Mouse (Mus musculus): ENCODE data around the gene Rora.

Gene Rora

GRCm38 (mm10) chr9:68653211-68654038 lies at the start of gene Rora:
TSS of gene Rora (plus strand) at chr9:68653786.
- DNase-seq (ENCODE audit: low spot score), result peak; percentile 40

- no peak for DNase-seq (ENCODE audit: low spot score)
These were observed 39.6 kb upstream of the Rora start for GRCm38 (mm10) chr9:68614006-68614405.

DNA sequence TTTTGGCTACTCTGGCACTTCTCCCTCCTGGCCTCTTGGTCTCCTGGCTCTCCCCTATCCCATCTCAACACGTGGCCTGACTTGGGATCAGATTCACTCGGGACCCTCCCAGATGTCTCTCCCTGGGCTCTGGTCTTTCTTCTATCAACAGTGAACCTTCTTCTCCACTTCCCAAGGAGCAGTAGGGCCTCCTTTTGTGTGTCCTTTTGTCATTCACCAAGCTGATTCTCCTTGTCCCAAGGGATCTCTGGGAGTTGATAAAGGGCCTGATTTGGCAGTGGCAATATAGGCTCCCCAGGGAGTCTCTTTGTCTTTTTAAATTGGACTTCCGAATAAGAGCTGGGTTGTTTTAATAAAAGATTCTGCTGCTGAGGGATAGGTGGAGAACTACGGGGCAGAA lies 36.5 kb upstream of the Rora start:
- DNase-seq (ENCODE audit: low spot score), result no peak

GRCm38 (mm10) chr9:68620036-68620435 lies 33.5 kb upstream of the Rora start:
- no peak for DNase-seq (ENCODE audit: low spot score)

- DNase-seq (ENCODE audit: low spot score), result no peak
These were observed 33.1 kb upstream of the Rora start for GRCm38 (mm10) chr9:68620441-68620840.

DNA sequence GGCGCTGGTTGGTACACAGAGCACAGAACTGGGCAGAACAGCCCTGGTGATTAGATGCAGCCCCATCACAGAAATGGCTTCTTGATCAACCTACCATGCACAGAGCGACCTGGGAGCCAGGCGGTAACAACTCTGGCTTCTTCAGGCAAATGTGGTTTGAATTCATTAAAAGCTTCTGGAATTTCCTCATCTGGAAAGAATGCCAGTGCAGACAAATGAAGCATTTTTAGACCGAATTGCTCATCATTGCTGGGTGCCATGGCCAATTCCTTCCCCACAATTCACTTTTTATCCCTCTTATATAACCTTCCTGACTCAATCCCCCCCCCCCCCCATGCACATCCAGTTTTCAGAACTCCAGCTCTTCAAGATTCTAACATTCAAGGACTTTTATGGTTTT lies 28.6 kb upstream of the Rora start:
- DNase-seq (ENCODE audit: low spot score), result no peak

DNA sequence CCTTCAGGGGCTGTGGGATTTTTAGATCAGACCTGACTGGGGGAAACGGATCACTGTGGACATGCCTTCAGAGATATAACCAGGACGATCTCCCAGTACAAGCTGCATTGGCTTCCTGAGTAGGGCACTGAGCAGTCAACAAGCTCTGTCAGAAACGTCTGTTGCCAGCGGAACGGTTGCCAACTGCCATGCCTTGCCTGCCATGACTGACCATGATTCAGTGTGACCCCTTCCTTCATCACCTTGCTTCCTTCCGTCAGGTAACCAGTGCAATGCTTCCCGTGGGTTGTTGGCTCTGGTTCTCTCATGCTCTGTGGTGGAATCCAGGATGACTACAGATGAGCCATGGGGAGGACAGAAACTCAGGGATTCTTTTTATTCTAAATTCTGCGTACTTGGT lies 16.3 kb upstream of the Rora start:
- DNase-seq (ENCODE audit: low spot score), result no peak

GRCm38 (mm10) chr9:68641123-68641522 lies 12.5 kb upstream of the Rora start:
- no peak for DNase-seq (ENCODE audit: low spot score)

DNA sequence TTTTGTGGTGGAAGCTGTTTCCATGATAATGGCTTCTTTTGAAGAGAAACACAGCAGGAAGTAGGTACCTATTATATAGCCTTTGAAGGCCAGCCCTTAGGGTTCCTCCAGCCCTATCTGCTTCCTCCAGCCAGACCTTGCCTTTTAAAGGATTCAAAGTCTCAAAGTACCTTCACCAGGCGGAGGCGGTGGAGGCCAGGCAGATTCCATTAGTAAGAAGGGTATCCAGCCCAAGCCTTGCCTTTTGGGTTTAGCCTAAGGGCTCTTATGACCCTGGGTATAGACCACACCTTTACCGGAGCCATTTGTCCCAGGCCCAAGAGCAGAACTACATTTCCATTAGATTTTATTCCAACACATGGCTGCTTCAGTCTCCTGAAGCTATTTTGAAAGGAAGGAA lies 5.5 kb upstream of the Rora start:
- no peak for DNase-seq (ENCODE audit: low spot score)

GRCm38 (mm10) chr9:68654039-68654332 lies 400 bp downstream of the Rora start:
- no peak for DNase-seq (ENCODE audit: low spot score)

DNA sequence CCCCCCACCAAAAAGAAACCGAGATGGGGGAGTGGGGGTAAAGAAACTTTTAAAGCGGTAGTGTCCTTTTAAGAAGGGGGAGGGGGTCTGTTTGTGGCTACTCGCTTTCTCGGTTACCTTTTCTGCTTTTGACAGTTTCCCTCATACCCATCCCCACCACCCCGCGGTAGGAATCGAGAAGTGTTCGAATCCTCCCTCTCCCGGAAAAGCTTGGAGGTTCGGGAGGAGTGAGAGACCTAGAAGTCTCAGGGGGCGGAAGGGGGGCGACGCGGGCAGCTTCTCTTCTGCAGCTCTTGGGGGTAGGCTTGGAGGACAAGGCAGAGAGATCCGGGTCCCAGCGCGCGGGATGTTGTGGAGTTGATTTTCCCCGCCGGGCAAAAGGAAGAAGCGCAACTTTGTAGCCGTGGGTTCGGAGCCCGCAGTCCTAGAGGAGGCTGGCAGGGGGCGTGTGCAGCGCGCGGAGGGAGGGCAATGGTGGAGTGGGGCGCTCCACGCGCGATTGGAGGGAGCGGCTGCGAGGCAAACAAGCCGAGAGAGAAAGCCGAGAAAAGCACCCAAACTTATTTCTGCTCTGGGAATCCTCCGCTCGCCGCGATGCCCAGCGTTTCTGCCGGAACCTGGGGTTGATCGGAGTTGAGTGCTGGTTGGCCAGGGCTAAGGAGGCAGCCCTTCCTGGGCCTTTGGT lies 889 bp downstream of the Rora start:
- DNase-seq (ENCODE audit: low spot score), result peak; percentile 74

GRCm38 (mm10) chr9:68655018-68656005 lies 1.7 kb downstream of the Rora start:
- peak; percentile 9 for DNase-seq (ENCODE audit: low spot score)

- DNase-seq (ENCODE audit: low spot score), result no peak
These were observed 2.6 kb downstream of the Rora start for GRCm38 (mm10) chr9:68656076-68656795.

DNA sequence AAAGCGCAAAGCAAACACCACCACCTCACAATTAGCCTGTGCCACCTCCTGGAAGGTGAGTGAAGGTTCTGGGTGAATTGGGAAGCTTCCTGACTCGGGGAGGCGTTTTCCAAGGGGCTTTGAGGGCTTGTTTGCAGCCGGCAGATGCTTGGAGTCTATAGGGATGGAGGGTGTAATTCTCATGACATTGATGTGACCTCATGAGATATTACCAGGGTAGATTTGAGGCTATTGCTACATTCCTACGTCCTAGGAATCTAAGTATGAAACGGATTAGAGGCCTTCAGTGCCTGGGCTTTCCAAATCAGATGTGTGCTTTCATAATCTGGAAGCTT lies 3.2 kb downstream of the Rora start:
- no peak for DNase-seq (ENCODE audit: low spot score)

- DNase-seq (ENCODE audit: low spot score), result no peak
These were observed 17.1 kb downstream of the Rora start for GRCm38 (mm10) chr9:68670731-68671130.

- DNase-seq (ENCODE audit: low spot score), result no peak
These were observed 18.9 kb downstream of the Rora start for GRCm38 (mm10) chr9:68672459-68672858.

DNA sequence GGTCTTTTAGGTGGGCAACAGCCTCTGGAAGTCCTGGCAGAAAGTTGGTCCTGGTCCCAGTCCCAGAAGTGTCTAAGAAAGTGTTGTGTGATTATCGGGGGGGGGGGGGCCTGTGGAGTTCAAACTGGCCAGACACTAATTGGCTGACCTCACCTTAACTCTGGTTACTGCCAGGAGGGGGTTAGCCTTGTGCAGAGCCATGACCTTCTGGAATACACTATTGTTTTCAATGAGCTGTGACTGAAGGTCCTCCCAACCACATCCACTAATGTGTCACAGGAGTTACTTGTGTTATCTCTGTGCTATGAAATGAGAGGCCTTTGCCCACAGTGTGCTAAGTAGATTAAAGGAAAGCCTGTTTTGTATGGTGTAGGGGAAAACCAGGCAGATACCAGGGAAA lies 19.6 kb downstream of the Rora start:
- no peak for DNase-seq (ENCODE audit: low spot score)

DNA sequence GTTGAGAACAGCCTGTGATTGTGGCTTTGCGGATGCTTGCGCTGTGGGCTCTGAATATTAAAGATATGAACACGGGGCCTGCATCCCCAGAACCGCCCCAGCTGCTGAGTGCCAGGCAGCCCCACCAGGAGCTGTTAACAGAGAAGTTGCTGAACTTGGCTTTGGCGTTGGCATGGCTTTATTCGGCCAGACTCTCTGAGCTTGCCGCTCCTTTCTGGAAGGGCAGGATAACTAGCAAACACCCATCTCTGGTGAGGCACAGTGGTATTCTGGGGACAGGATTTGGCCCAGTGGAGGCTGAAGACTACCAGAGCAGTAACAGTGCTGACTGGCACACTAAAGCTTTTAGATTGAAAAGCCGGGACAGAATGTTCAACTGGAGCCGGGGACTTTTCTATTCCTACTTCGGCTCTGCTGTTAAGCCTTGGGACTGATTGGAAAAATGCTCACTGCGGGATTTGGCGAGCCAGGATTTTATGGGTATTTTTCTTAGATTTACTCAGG lies 26.3 kb downstream of the Rora start:
- DNase-seq (ENCODE audit: low spot score), result no peak

GRCm38 (mm10) chr9:68683938-68684337 lies 30.4 kb downstream of the Rora start:
- DNase-seq (ENCODE audit: low spot score), result no peak

DNA sequence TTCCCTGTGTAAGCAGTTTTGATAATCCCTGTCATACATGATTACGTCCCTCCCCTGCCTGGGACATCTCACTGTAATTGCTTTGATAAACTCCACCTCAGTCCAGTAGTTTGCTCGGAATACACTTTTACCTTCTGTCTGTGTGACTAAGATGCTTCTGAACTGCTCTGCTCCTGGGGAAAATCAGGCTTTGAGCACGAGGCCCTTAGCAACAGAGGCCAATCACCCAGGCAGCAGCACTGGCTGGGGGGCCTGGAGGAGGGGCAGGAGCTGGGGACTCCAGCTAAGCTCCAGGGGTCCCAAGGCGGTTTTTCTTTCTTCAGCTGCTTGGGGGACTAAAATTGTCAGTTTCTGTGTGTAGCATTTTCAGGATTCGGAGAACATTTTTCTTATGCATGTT lies 32.0 kb downstream of the Rora start:
- DNase-seq (ENCODE audit: low spot score), result no peak

GRCm38 (mm10) chr9:68687251-68687874 lies 33.8 kb downstream of the Rora start:
- DNase-seq (ENCODE audit: low spot score), result no peak
